Mouse (Mus musculus) ES-Bruce4 (cell line): ENCODE data around the gene Slc37a3.

Source experiments
- CTCF ChIP-seq: IDR thresholded peaks from one replicate; pipeline ENCODE4 v1.8.1; 2011; ENCODE audit warnings: low read depth, low read length
- POLR2A ChIP-seq: IDR thresholded peaks from one replicate; pipeline ENCODE4 v1.8.1; 2011; ENCODE audit warnings: low read length; ENCODE audit not compliant: insufficient read depth

DNA sequence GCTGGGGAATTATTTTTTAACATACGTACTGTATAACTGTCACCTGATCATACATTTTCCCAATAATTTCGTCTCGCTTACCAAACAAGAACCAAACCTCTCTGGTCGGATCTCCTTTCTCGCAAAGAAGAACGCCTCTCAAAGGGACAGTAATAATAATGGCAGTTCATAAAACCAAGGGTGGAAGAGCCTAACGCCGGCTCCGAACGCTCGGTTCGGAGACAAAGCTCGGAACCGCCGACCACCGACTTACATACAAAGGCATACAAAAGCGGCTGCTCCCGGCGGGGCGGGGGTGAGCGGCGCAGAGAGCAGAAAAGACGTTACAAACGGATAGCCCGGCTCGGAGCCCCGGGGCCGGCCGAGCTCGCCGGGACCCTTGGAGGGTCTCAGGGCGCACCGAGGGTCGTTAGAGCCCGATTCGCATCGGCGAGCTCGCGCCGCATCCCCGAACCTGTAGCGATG, 41.9 kb upstream of the Slc37a3 start:
- TF ChIP-seq CTCF (no peak), POLR2A (no peak)
